Mouse (Mus musculus) ES-E14 (cell line): ENCODE data around the gene Plet1. TPM values are rescaled to one million over a fixed set of nuclear protein-coding genes. Genes with fewer than 3 reads are reported as not detected.
A peak's percentile ranks its signal among the peaks of the same experiment; 100 is the strongest.

Experiments
- DNase-seq: peaks from one replicate; pipeline ENCODE4 v3.0.0-alpha.2; 2013; ENCODE audit warnings: low read depth, low spot score
- H3K27ac ChIP-seq: 2 replicates; pipeline ENCODE4 v1.5.1; 2012; ENCODE audit warnings: low read depth, mild to moderate bottlenecking, low read length, moderate library complexity, mixed read lengths; ENCODE audit not compliant: poor library complexity, insufficient read depth, severe bottlenecking
- H3K36me3 ChIP-seq: 2 replicates; pipeline ENCODE4 v1.6.1; 2012; ENCODE audit warnings: mild to moderate bottlenecking, low read length, moderate library complexity, mixed read lengths; ENCODE audit not compliant: control insufficient read depth, poor library complexity, insufficient read depth, severe bottlenecking
- H3K4me1 ChIP-seq, 2 experiments: fragments of 150-350 bp in 1 of 2; sonication (generic) in 1 of 2; 2 replicates each; pipeline ENCODE4 v1.6.1; 2012; ENCODE audit warnings: low read length in 2 of 2, mild to moderate bottlenecking in 1 of 2, mixed read lengths in 1 of 2; ENCODE audit not compliant: control insufficient read depth in 2 of 2, insufficient read depth in 2 of 2, poor library complexity in 1 of 2
- H3K4me3 ChIP-seq, 2 experiments: fragments of 150-350 bp in 1 of 2; sonication (generic) in 1 of 2; 2 replicates each; pipeline ENCODE4 v1.5.1; 2012; ENCODE audit warnings: low read length in 2 of 2, low read depth in 1 of 2, mild to moderate bottlenecking in 1 of 2, mixed read lengths in 1 of 2; ENCODE audit not compliant: insufficient read depth in 1 of 2, poor library complexity in 1 of 2, severe bottlenecking in 1 of 2
- H3K9ac ChIP-seq: 2 replicates; pipeline ENCODE4 v1.6.1; 2012; ENCODE audit warnings: low read depth, mild to moderate bottlenecking, low read length, mixed read lengths; ENCODE audit not compliant: poor library complexity, insufficient read depth, severe bottlenecking
- H3K9me3 ChIP-seq: fragments of 150-350 bp; sonication (generic); 2 replicates; pipeline ENCODE4 v1.6.1; 2012; ENCODE audit warnings: low read depth, mild to moderate bottlenecking, low read length; ENCODE audit not compliant: control insufficient read depth, insufficient read depth
- CHD2 ChIP-seq: IDR thresholded peaks from 2 replicates; pipeline ENCODE4 v1.6.1; 2014; ENCODE audit warnings: mild to moderate bottlenecking, low read depth, low read length, inconsistent platforms
- HCFC1 ChIP-seq: IDR thresholded peaks from 2 replicates; pipeline ENCODE4 v1.6.1; 2012; ENCODE audit warnings: low read length, inconsistent platforms, borderline replicate concordance; ENCODE audit not compliant: insufficient read depth
- MAFK ChIP-seq: IDR thresholded peaks from 2 replicates; pipeline ENCODE4 v1.6.1; 2014; ENCODE audit warnings: mild to moderate bottlenecking, low read depth, low read length, inconsistent platforms; ENCODE audit not compliant: insufficient read depth
- ZC3H11A ChIP-seq: IDR thresholded peaks from 2 replicates; pipeline ENCODE4 v1.6.1; 2012; ENCODE audit warnings: low read depth, mild to moderate bottlenecking, inconsistent platforms, low read length, borderline replicate concordance
- ZNF384 ChIP-seq: IDR thresholded peaks from 2 replicates; pipeline ENCODE4 v1.6.1; 2012; ENCODE audit warnings: low read depth, low read length, inconsistent platforms
- in situ Hi-C, 2 experiments: fragments of 600-800 bp; cut with MboI; formaldehyde crosslinking; loops; one replicate each; pipeline ENCODE4 v1.15.1; 2025; ENCODE audit warnings: low sequenced_read_pairs in 2 of 2, inconsistent platforms in 1 of 2; ENCODE audit not compliant: unreplicated experiment in 2 of 2
- total RNA-seq: library from RNA; depleted of rRNA; stranded (reverse); fragments of 300-350 nt; gene quantifications from 2 replicates; pipeline ENCODE4 v1.2.3, GENCODE M21; 2012; rRNA removed

Gene Plet1
- total RNA-seq, 1 experiment: 9.4 TPM

DNA sequence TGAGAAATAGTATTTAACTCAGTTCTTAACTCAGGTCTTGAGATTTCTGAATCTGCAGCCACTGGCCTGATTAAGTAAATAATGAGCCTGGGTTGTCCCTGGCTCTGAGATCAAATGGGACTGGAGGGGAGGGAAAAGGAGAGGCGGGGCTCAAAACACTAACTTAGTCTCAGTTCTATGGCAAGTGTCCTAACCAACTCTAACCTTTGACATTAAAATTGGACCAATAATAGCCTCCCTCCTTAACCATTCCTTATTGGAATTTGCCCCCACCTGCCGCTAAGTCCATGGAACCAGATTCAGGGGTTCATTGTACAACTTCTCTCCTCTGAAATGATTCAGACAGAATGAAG, 60.7 kb downstream of the Plet1 start, which contains the start of gene Bco2:
Gene Bco2, minus strand, starts transcription at position 88 of the 353 bp plus-strand sequence.
- TF ChIP-seq CHD2 (no peak), MAFK (no peak), ZNF384 (no peak), HCFC1 (no peak), ZC3H11A (no peak)
- Histone ChIP-seq H3K4me1 (peaks cover 4% of the 10 kb centered on the region in 2 experiments; a peak in 2 of 4 replicates), H3K27ac (no peak within 1 kb of the TSS), H3K9ac (no peak within 1 kb of the TSS), H3K36me3 (no peaks in the 10 kb centered on the region), H3K4me3 (peak within 1 kb of the TSS in 1 of 2 experiments; percentile 26; a peak in 2 of 4 replicates), H3K9me3 (no peaks in the 10 kb centered on the region)
- no peak for DNase-seq
- in situ Hi-C loops: no loop called here

Other genes starting within 250 kb of the Plet1 start
- 164 and 239 TPM in 2 replicates for gene Rpl10-ps3, start 149.6 kb upstream of the Plet1 start, total RNA-seq
- 6.8 and 7.6 TPM in 2 replicates for gene Pts, start 34.2 kb downstream of the Plet1 start, total RNA-seq
- gene Il18, start 60.3 kb downstream of the Plet1 start, total RNA-seq: 0.32 and 0.49 TPM in 2 replicates
- 0.22 and 0.26 TPM in 2 replicates for gene Bco2, start 60.7 kb downstream of the Plet1 start, total RNA-seq
- 0.94 TPM in 1 of 2 replicates, not detected in the other for gene Tex12, start 66.8 kb downstream of the Plet1 start, total RNA-seq
- gene Sdhd, start 109.3 kb downstream of the Plet1 start, total RNA-seq: 160 and 168 TPM in 2 replicates
- 133 and 179 TPM in 2 replicates for gene Timm8b, start 109.4 kb downstream of the Plet1 start, total RNA-seq
- 2.3 and 3.3 TPM in 2 replicates for gene Pih1d2, start 122.8 kb downstream of the Plet1 start, total RNA-seq
- gene Nkapd1, start 122.9 kb downstream of the Plet1 start, total RNA-seq: 16.1 and 17.8 TPM in 2 replicates
- 43.4 and 46.3 TPM in 2 replicates for gene Dlat, start 165.3 kb downstream of the Plet1 start, total RNA-seq
- gene Dixdc1, start 245.0 kb downstream of the Plet1 start, total RNA-seq: 4.1 and 6.4 TPM in 2 replicates